Mouse (Mus musculus) liver, adult 10 weeks (tissue): ENCODE measurements around the gene Hspa1l. TPM values are rescaled to one million over a fixed set of nuclear protein-coding genes. Genes with fewer than 3 reads are reported as not detected.

Experiments used
- polyA plus RNA-seq: library from polyadenylated mRNA; stranded (reverse); fragments of 350-450 nt; fragmentation: Illumina TruSeq; extraction: RNeasy Lipid Tissue Mini Kit (QIAGEN cat#74804); gene quantifications from one replicate; pipeline ENCODE4 v1.2.3, GENCODE M21; 2014; ENCODE audit warnings: low read depth, low replicate concordance

Gene Hspa1l
- polyA plus RNA-seq, result not detected

GRCm38 (mm10) chr17:34972069-34972749, at the start of gene Hspa1l, which contains the start of gene Hspa1a:
TSS of gene Hspa1l (plus strand) at chr17:34972703.
TSS of gene Hspa1a (minus strand) at chr17:34972156.

GRCm38 (mm10) chr17:34931061-34931734, 41.3 kb upstream of the Hspa1l start, which contains the start of gene Neu1:
TSS of gene Neu1 (plus strand) at chr17:34931253.

GRCm38 (mm10) chr17:34959130-34959778, 13.2 kb upstream of the Hspa1l start, which contains the start of gene Hspa1b:
TSS of gene Hspa1b (minus strand) at chr17:34959238.

GRCm38 (mm10) chr17:34969822-34970221, 2.7 kb upstream of the Hspa1l start, which contains the start of gene Gm20481:
TSS of gene Gm20481 (plus strand) at chr17:34969912.

GRCm38 (mm10) chr17:34981690-34982180, 9.2 kb downstream of the Hspa1l start, which contains the start of gene Lsm2:
TSS of gene Lsm2 (plus strand) at chr17:34981862.

GRCm38 (mm10) chr17:35000717-35001451, 28.4 kb downstream of the Hspa1l start, which contains the start of gene Vars:
TSS of gene Vars (plus strand) at chr17:35000987.

GRCm38 (mm10) chr17:35016376-35016775, 43.9 kb downstream of the Hspa1l start, which contains the start of gene Vwa7:
TSS of gene Vwa7 (plus strand) at chr17:35016579.

GRCm38 (mm10) chr17:35027277-35028068, 55.0 kb downstream of the Hspa1l start, which contains the start of gene Sapcd1:
TSS of gene Sapcd1 (minus strand) at chr17:35028016.

Other genes with a start within 250 kb of the Hspa1l start
- 80.2 TPM for gene C4b, start 228.8 kb upstream of the Hspa1l start, polyA plus RNA-seq
- gene Cyp21a1, start 168.1 kb upstream of the Hspa1l start, polyA plus RNA-seq, result not detected
- gene Stk19, start 135.8 kb upstream of the Hspa1l start, polyA plus RNA-seq, result 3.5 TPM
- 3.6 TPM for gene Dxo, start 135.7 kb upstream of the Hspa1l start, polyA plus RNA-seq
- gene Skiv2l, start 122.5 kb upstream of the Hspa1l start, polyA plus RNA-seq, result 3.2 TPM
- gene Nelfe, start 122.3 kb upstream of the Hspa1l start, polyA plus RNA-seq, result 1.5 TPM
- 281 TPM for gene Cfb, start 110.2 kb upstream of the Hspa1l start, polyA plus RNA-seq
- gene Zbtb12, start 93.2 kb upstream of the Hspa1l start, polyA plus RNA-seq, result 0.69 TPM
- gene Gm20547, start 90.7 kb upstream of the Hspa1l start, polyA plus RNA-seq, result 33.6 TPM
- gene C2, start 74.4 kb upstream of the Hspa1l start, polyA plus RNA-seq, result 24.6 TPM
- gene Ehmt2, start 74.2 kb upstream of the Hspa1l start, polyA plus RNA-seq, result 7.4 TPM
- not detected for gene Slc44a4, start 58.2 kb upstream of the Hspa1l start, polyA plus RNA-seq
- gene Neu1, start 41.5 kb upstream of the Hspa1l start, polyA plus RNA-seq, result 3.7 TPM
- gene Hspa1b, start 13.5 kb upstream of the Hspa1l start, polyA plus RNA-seq, result 1.3 TPM
- gene Gm20481, start 2.8 kb upstream of the Hspa1l start, polyA plus RNA-seq, result not detected
- gene Hspa1a, start 547 bp upstream of the Hspa1l start, polyA plus RNA-seq, result not detected
- 12.7 TPM for gene Lsm2, start 9.2 kb downstream of the Hspa1l start, polyA plus RNA-seq
- 1.2 TPM for gene Vars, start 28.3 kb downstream of the Hspa1l start, polyA plus RNA-seq
- gene Vwa7, start 43.9 kb downstream of the Hspa1l start, polyA plus RNA-seq, result not detected
- gene Sapcd1, start 55.3 kb downstream of the Hspa1l start, polyA plus RNA-seq, result not detected
- gene Msh5, start 74.0 kb downstream of the Hspa1l start, polyA plus RNA-seq, result 1.1 TPM
- 5.7 TPM for gene Clic1, start 77.3 kb downstream of the Hspa1l start, polyA plus RNA-seq
- gene Ddah2, start 86.3 kb downstream of the Hspa1l start, polyA plus RNA-seq, result not detected
- not detected for gene Ly6g6c, start 92.7 kb downstream of the Hspa1l start, polyA plus RNA-seq
- not detected for gene Mpig6b, start 93.5 kb downstream of the Hspa1l start, polyA plus RNA-seq
- gene Ly6g6e, start 104.2 kb downstream of the Hspa1l start, polyA plus RNA-seq, result not detected
- not detected for gene Ly6g6d, start 105.4 kb downstream of the Hspa1l start, polyA plus RNA-seq
- gene Ly6g6f, start 112.9 kb downstream of the Hspa1l start, polyA plus RNA-seq, result not detected
- gene Abhd16a, start 116.6 kb downstream of the Hspa1l start, polyA plus RNA-seq, result 4.4 TPM
- gene Ly6g5c, start 135.6 kb downstream of the Hspa1l start, polyA plus RNA-seq, result not detected
- gene Ly6g5b, start 142.7 kb downstream of the Hspa1l start, polyA plus RNA-seq, result not detected
- 1.4 TPM for gene Gpank1, start 148.8 kb downstream of the Hspa1l start, polyA plus RNA-seq
- 97.4 TPM for gene Csnk2b, start 149.3 kb downstream of the Hspa1l start, polyA plus RNA-seq
- gene D17H6S53E, start 153.7 kb downstream of the Hspa1l start, polyA plus RNA-seq, result 1.3 TPM
- gene Apom, start 159.3 kb downstream of the Hspa1l start, polyA plus RNA-seq, result 85.5 TPM
- 5.2 TPM for gene Bag6, start 162.5 kb downstream of the Hspa1l start, polyA plus RNA-seq
- 3.7 TPM for gene Prrc2a, start 192.2 kb downstream of the Hspa1l start, polyA plus RNA-seq
- gene Aif1, start 203.4 kb downstream of the Hspa1l start, polyA plus RNA-seq, result 7.5 TPM
- not detected for gene Lst1, start 215.7 kb downstream of the Hspa1l start, polyA plus RNA-seq
- gene Ltb, start 221.7 kb downstream of the Hspa1l start, polyA plus RNA-seq, result not detected
- gene Tnf, start 229.3 kb downstream of the Hspa1l start, polyA plus RNA-seq, result 0.26 TPM
- gene Lta, start 232.6 kb downstream of the Hspa1l start, polyA plus RNA-seq, result not detected
- gene Gm16181, start 248.1 kb downstream of the Hspa1l start, polyA plus RNA-seq, result not detected